Mouse (Mus musculus) liver, embryonic 14.5 days (tissue): ENCODE data around the gene Ccdc148. TPM values are rescaled to one million over a fixed set of nuclear protein-coding genes. Genes with fewer than 3 reads are reported as not detected.

Experiments
- ATAC-seq: fragments of 200-750 bp; cut with Nextera tagmentation; 2 replicates; pipeline ENCODE4 v1.8.0; 2017; ENCODE audit warnings: moderate number of reproducible peaks, mild to moderate bottlenecking, moderate library complexity; ENCODE audit not compliant: insufficient read depth
- DNase-seq, 3 experiments: peaks; one replicate each; pipeline ENCODE4 v3.0.0-alpha.2; 2012 to 2013; ENCODE audit warnings: low read depth in 3 of 3, low spot score in 3 of 3
- H3K27ac ChIP-seq: fragments of 300-500 bp; sonication (generic); 2 replicates; pipeline ENCODE4 v1.5.1; 2014; ENCODE audit warnings: moderate library complexity, mild to moderate bottlenecking, control low read depth, inconsistent platforms
- H3K27me3 ChIP-seq: fragments of 300-500 bp; sonication (generic); 2 replicates; pipeline ENCODE4 v1.6.1; 2014; ENCODE audit warnings: mild to moderate bottlenecking, low read length, moderate library complexity; ENCODE audit not compliant: control insufficient read depth, insufficient read depth
- H3K36me3 ChIP-seq: fragments of 300-500 bp; sonication (generic); replicated peaks from 2 replicates; pipeline ENCODE4 v1.6.1; 2014; ENCODE audit warnings: low read depth; ENCODE audit not compliant: control insufficient read depth, insufficient read depth
- H3K4me1 ChIP-seq, 2 experiments: fragments of 200-500 bp in 1 of 2; fragments of 300-500 bp in 1 of 2; sonication (generic) in 1 of 2; replicated peaks; 2 replicates each; pipeline ENCODE4 v1.6.1; 2012 to 2014; ENCODE audit warnings: antibody characterized with exemption in 1 of 2, inconsistent platforms in 1 of 2, low read length in 1 of 2; ENCODE audit not compliant: control insufficient read depth in 2 of 2, insufficient read depth in 2 of 2
- H3K4me2 ChIP-seq: fragments of 300-500 bp; sonication (generic); 2 replicates; pipeline ENCODE4 v1.6.1; 2014; ENCODE audit warnings: low read depth, mild to moderate bottlenecking, control low read depth, moderate library complexity
- H3K4me3 ChIP-seq, 2 experiments: fragments of 200-500 bp in 1 of 2; fragments of 300-500 bp in 1 of 2; sonication (generic) in 1 of 2; 2 replicates each; pipeline ENCODE4 v1.5.1; 2012 to 2014; ENCODE audit warnings: low read depth in 2 of 2, low read length in 2 of 2, mild to moderate bottlenecking in 2 of 2, control low read depth in 1 of 2, inconsistent platforms in 1 of 2, moderate library complexity in 1 of 2; ENCODE audit not compliant: insufficient read depth in 1 of 2
- H3K9ac ChIP-seq: fragments of 300-500 bp; sonication (generic); replicated peaks from 2 replicates; pipeline ENCODE4 v1.6.1; 2014; ENCODE audit warnings: mild to moderate bottlenecking, control low read depth, moderate library complexity
- H3K9me3 ChIP-seq: fragments of 300-500 bp; sonication (generic); 2 replicates; pipeline ENCODE4 v1.6.1; 2016; ENCODE audit warnings: low read length, mixed read lengths; ENCODE audit not compliant: control insufficient read depth
- CTCF ChIP-seq: IDR thresholded peaks from 2 replicates; pipeline ENCODE4 v1.5.1; 2016; ENCODE audit warnings: antibody characterized with exemption, low read depth, control low read depth
- EP300 ChIP-seq: IDR thresholded peaks from 2 replicates; pipeline ENCODE4 v1.6.1; 2016; ENCODE audit warnings: antibody characterized with exemption, low read depth
- WGBS: fragments of 180-500 bp; shearing (Covaris S2); extraction: QIAGEN DNeasy Blood & Tissue Kit; methylation state at CpG from one replicate; pipeline ENCODE4 v1.1.7; 2014; ENCODE audit not compliant: insufficient replicate concordance; 5-methylcytosine and 5-hydroxymethylcytosine counted together
- polyA plus RNA-seq, 2 experiments: library from polyadenylated mRNA; depleted of rRNA in 1 of 2; stranded (reverse) in 1 of 2; unstranded in 1 of 2; fragments of >200 nt; fragmentation: Nextera tagmentation in 1 of 2; extraction: Ambion mirVana in 1 of 2; gene quantifications; 2 replicates each; pipeline versions ENCODE4 v1.2.1 to v1.2.3; 2012 to 2014

Ccdc148 gene
- polyA plus RNA-seq, 2 experiments = 0.20 to 0.26 TPM

DNA sequence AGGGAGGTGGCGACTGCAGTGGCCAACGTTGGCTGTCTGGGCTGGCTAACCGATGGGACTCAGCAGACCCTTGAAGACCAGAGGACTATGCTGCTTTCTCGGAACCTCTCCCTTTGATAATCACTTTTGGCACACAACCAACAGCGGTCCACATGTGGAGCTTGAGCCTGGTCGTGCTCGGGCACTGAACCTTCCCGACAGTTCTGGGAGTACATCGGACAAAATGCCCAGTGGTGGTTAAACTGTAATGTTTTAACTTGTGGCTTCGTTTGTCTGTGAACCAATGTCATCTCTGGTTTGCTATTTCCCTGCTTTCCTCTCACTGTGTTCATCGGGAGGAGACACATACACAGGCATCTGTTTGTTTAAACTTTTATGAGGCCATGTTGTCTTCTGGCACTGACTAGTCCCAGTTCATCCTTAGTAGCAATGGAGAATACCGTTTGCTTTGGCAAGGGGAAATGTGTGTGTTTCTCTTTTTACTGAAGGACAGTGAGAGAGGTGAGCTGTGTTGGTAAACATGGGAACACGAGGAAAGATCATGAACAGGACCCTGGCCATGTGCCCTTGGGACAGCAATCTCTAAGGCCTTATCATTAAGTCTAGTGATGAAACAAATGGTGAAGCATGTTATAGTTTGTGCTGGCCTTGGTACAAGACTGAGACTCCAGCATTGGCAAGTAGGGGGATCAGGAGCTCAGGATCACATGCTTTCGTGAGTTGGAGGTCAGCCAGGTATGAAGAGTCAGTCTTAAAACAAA lies 167.9 kb downstream of the Ccdc148 start:
- Histone ChIP-seq H3K4me3 (no peak overlapping the region), H3K27ac (no peak overlapping the region), H3K9ac (no peak overlapping the region), H3K36me3 (no peaks in the 10 kb centered on the region), H3K4me1 (0 out of 4 replicates have a peak, but pooled peaks cover 0 to 3% of the 10 kb centered on the region in 2 experiments), H3K4me2 (no peak overlapping the region), H3K27me3 (no peaks in the 10 kb centered on the region), H3K9me3 (no peaks in the 10 kb centered on the region)
- TF ChIP-seq CTCF (no peak), EP300 (no peak)
- no peak for DNase-seq
- WGBS = 62% methylated on average over 14 of the region's 14 CpGs
- no peak for ATAC-seq

DNA sequence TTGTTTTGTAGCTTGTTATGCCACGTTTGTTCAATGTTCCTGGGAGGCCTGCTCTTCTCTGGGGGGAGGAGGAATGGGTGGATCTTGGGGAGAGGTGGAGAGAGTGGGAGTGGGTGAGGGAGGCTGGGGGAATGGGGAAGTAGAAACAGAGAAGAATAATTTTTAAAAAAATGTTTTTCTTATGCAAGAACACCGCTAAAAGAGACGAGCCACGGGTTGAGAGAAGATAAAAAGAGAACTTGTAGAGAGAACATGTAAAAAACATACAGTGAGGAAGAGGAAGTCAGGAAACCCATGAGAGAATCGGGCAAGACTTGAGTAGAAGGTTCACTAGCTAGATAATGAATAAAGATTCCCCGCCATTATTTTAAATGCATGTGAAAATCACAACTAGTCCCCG lies 182.4 kb downstream of the Ccdc148 start:
- Histone ChIP-seq H3K9me3 (no peaks in the 10 kb centered on the region), H3K9ac (no peak overlapping the region), H3K36me3 (no peaks in the 10 kb centered on the region), H3K4me1 (no peaks in the 10 kb centered on the region), H3K27ac (no peak overlapping the region), H3K27me3 (no peaks in the 10 kb centered on the region), H3K4me2 (no peak overlapping the region), H3K4me3 (no peak overlapping the region)
- DNase-seq (no peak), ATAC-seq (no peak)
- 54% methylated on average over 7 of the region's 7 CpGs for WGBS
- TF ChIP-seq CTCF (no peak), EP300 (no peak)

DNA sequence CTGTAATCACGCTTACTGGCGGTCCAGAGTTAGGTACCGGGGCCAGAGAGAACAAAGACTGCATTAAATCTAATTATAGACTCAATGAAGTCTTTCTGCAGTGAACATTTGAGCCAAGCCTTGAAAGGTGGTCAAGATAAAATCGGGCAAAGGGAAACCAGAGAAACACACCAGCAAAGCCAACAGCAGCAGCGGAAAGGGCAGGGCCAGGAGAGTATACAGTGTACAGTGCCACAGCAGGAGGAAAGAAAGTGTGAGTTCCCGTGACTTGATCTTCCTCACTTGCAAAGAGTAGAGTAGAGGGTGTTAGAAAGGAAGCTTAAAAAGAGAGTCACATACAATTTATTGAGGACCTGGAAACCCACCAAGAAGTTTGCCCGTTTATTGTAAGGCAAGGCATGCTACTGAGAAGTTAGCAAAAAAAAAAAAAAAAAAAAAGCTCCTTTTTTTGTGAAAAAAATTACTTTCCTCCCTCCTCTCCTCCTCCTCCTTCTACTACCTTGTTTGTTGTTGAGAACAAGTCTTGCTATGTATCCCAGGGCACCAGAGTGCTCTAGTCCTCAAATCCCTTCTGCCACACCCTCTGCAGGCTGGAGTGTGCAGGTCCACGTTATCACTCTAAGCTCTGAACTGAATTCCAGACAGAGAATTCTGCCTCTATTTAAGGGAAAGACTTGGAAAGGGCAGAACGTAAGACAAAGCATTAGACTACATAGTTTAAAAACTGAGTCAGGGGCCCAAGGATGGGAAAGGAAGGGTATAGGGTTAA lies 188.8 kb downstream of the Ccdc148 start:
- Histone ChIP-seq H3K4me2 (no peak overlapping the region), H3K36me3 (no peaks in the 10 kb centered on the region), H3K4me3 (no peak overlapping the region), H3K4me1 (no peaks in the 10 kb centered on the region), H3K9me3 (no peaks in the 10 kb centered on the region), H3K27me3 (no peaks in the 10 kb centered on the region), H3K27ac (no peak overlapping the region), H3K9ac (no peak overlapping the region)
- ATAC-seq (no peak), DNase-seq (no peak)
- no peak for TF ChIP-seq CTCF
- TF ChIP-seq EP300 = no peak
- 52% methylated on average over 9 of the region's 9 CpGs for WGBS

DNA sequence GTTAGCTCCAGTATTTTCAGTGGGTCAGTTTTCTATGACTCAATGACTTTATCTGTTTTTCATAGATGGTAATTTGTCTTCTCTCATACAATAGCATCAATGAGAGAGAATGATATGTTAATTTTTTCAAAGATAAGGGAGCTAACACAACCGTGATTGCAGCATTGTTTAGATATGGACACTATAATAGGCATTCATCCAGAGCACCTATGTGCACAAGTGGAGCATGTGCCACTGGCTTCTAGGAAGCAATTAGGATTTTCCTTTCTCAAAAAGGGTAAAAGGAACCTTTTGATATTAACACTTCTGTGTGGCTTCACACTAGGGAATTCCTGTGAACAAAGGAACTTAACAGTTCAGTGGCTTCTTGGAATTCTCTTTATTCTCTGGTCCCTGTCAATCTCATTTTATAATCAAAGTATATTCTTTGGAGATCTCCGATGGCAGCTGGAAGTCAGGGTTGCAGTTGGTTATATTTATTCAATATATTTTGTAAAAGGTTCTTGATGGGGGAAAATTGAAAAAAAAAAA lies 203.6 kb downstream of the Ccdc148 start:
- WGBS = 54% methylated on average over 2 of the region's 2 CpGs
- Histone ChIP-seq H3K9me3 (no peaks in the 10 kb centered on the region), H3K27ac (no peak overlapping the region), H3K4me3 (no peak overlapping the region), H3K9ac (no peak overlapping the region), H3K27me3 (no peaks in the 10 kb centered on the region), H3K4me1 (no peaks in the 10 kb centered on the region), H3K4me2 (no peak overlapping the region), H3K36me3 (no peaks in the 10 kb centered on the region)
- DNase-seq (no peak), ATAC-seq (no peak)
- TF ChIP-seq EP300 = no peak
- TF ChIP-seq CTCF = no peak

DNA sequence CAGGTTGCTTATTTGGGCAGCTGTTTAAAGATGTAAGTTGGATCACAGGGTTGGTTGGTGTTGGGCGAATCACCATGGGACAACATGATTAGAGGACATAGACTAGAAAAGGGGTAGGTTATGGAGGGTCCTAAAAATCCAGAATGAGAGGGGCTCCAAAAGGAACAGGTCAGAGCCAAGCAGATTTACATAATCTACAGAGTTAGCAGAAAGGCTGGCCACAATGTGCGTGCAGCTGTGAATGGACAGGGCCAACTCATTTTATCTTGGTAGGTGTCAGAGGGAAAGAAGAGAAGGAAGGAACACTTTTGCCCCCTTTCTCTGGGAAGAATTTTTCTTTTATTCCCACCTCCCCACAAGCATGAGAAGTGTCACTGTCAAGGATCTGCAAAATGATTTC lies 204.1 kb downstream of the Ccdc148 start:
- Histone ChIP-seq H3K4me2 (no peak overlapping the region), H3K27me3 (no peaks in the 10 kb centered on the region), H3K27ac (no peak overlapping the region), H3K36me3 (no peaks in the 10 kb centered on the region), H3K4me1 (no peaks in the 10 kb centered on the region), H3K9me3 (no peaks in the 10 kb centered on the region), H3K9ac (no peak overlapping the region), H3K4me3 (no peak overlapping the region)
- 55% methylated on average over 2 of the region's 2 CpGs for WGBS
- DNase-seq (no peak), ATAC-seq (no peak)
- TF ChIP-seq EP300 (no peak), CTCF (no peak)
